Comparison of ENCODE assay signal across 28 mouse cellular contexts in the genomic region with DNA sequence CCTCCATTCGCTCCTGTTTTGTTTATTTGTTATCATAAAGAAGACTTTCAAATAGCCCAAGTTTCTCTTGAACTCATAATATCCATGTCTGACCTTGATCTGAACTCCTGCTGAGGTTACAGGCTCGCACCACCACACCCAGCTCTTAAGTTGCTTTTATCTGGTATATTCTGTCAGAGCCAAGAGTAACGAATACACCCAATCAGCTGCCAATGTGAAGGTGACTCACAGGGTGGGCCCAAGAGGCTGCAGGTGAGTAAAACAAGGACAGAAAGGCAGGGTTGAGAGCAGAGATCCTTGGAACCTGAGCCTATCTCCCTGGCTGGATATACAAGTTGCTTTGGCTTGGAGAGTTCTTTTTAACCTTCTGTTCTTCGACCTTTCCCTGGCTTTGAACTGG. TPM values are rescaled to one million over a fixed set of nuclear protein-coding genes. Genes with fewer than 3 reads are reported as not detected.
A peak's percentile ranks its signal among the peaks of the same experiment; 100 is the strongest.
DNase-seq lines count a peak whose midpoint lies in the region.
"Had no signal": no experiment of that assay in that cellular context is flagged by ENCODE, and none has a peak within 500 bp of the region (broad histone marks: within the 10 kb centered on the region; RNA-seq: fewer than 3 reads in every experiment).

No protein-coding gene starts in this region.

- DNase-seq in heart, adult 11 months, result peak; percentile 46
- no peak for DNase-seq in heart, adult 18-20 months
- DNase-seq in ZHBTc4 (ENCODE audit: low read depth, low spot score), result peak; percentile 59
- peak; percentile 40 for DNase-seq in large intestine, adult 2 months (ENCODE audit: low read depth, low spot score)
- DNase-seq in embryo, embryonic 10.5 days (ENCODE audit: low spot score), result no peak
- no peak for DNase-seq in B cell, adult 2 months
- DNase-seq in lung, postnatal 25 days (ENCODE audit: low spot score), result no peak
- DNase-seq: adrenal gland, postnatal 14 days; cerebellum, adult 11-12 months; cerebellum, adult 9-10 months; cerebellum, postnatal 25 days; forebrain, postnatal 0 days; gastrocnemius, adult 2 months; gastrocnemius, postnatal 36 days; heart, adult 2 months; heart, postnatal 14 days had no signal

- WGBS in large intestine, adult 2 months, result 36% methylated on average over 4 of the region's 4 CpGs

RNA-seq across cellular contexts. Expression of a gene that starts 52.4 kb away (rescaled TPM):
- not detected for total RNA-seq in heart, adult 18-20 months (2021)
- 3.7 and 60.7 TPM in 2 replicates for polyA plus RNA-seq in large intestine, adult 2 months (2012; rRNA removed)
- total RNA-seq: adrenal gland, adult 18-20 months; forebrain, postnatal 0 days; gastrocnemius, adult 2 months; gastrocnemius, postnatal 36 days; heart, adult 2 months; heart, postnatal 14 days; hematopoietic stem cell, adult 5-6 weeks; hindbrain, postnatal 0 days had no signal
- polyA plus RNA-seq: activated CD4-positive, CD25-positive, alpha-beta regulatory T cell, adult 4 months; C2C12; cortical plate, adult 2 months; embryonic facial prominence, embryonic 10.5 days; forebrain, embryonic 13.5 days; forebrain, postnatal 0 days; heart, adult 2 months; heart, embryonic 11.5 days; heart, embryonic 15.5 days; hindbrain, embryonic 13.5 days; hindbrain, postnatal 0 days; intestine, embryonic 14.5 days had no signal

RNA-seq across cellular contexts. Expression of a gene that starts 56.7 kb away (rescaled TPM):
- not detected for total RNA-seq in heart, adult 18-20 months (2021)
- 0.04 and 0.19 TPM in 2 replicates for polyA plus RNA-seq in large intestine, adult 2 months (2012; rRNA removed)
- total RNA-seq: forebrain, postnatal 0 days; gastrocnemius, adult 2 months; gastrocnemius, postnatal 36 days; heart, adult 2 months; hematopoietic stem cell, adult 5-6 weeks; hindbrain, postnatal 0 days had no signal
- polyA plus RNA-seq: activated CD4-positive, CD25-positive, alpha-beta regulatory T cell, adult 4 months; C2C12; embryonic facial prominence, embryonic 10.5 days; forebrain, embryonic 13.5 days; forebrain, postnatal 0 days; heart, adult 2 months; heart, embryonic 11.5 days; heart, embryonic 15.5 days; hindbrain, embryonic 13.5 days; hindbrain, postnatal 0 days; intestine, embryonic 14.5 days had no signal

RNA-seq across cellular contexts. Expression of a gene that starts 59.9 kb away (rescaled TPM):
- total RNA-seq in heart, adult 18-20 months (2021), result 1 to 10 TPM; 1.5 to 2.2 TPM
- 6.6 and 8.8 TPM in 2 replicates for polyA plus RNA-seq in large intestine, adult 2 months (2012; rRNA removed)

Comparison
In these comparisons a context has a peak if more than half of its experiments do, and no peak if none do; other contexts are left out.
1. DNase-seq: peak in heart, adult 11 months (single experiment), ZHBTc4 (single experiment) and large intestine, adult 2 months (single experiment); none in heart, adult 18-20 months (0 of 2), embryo, embryonic 10.5 days (single experiment), B cell, adult 2 months (0 of 2) and lung, postnatal 25 days (single experiment).